Mouse (Mus musculus) CD4-positive helper T cell, adult 2 months (primary cell): ENCODE measurements around the gene Gm14137.

ENCODE experiments used
- DNase-seq: peaks from one replicate; pipeline ENCODE4 v3.0.0-alpha.2; 2012; ENCODE audit warnings: low read depth, missing footprints, low spot score

The Gm14137 gene

GRCm38 (mm10) chr2:119172862-119173576 is 1.3 kb upstream of the Gm14137 start:
- no peak for DNase-seq

GRCm38 (mm10) chr2:119174866-119175265 is 557 bp downstream of the Gm14137 start:
- no peak for DNase-seq

GRCm38 (mm10) chr2:119175614-119176013 is 1.3 kb downstream of the Gm14137 start:
- DNase-seq, result no peak

- DNase-seq, result no peak
Observed at GRCm38 (mm10) chr2:119176761-119177160, 2.5 kb downstream of the Gm14137 start.

GRCm38 (mm10) chr2:119177384-119177939 is 3.2 kb downstream of the Gm14137 start:
- no peak for DNase-seq

- DNase-seq, result no peak
Observed at GRCm38 (mm10) chr2:119182914-119183313, 8.6 kb downstream of the Gm14137 start.

GRCm38 (mm10) chr2:119189029-119189710 is 14.9 kb downstream of the Gm14137 start:
- peak; percentile 81 for DNase-seq

- DNase-seq, result no peak
Observed at GRCm38 (mm10) chr2:119190969-119191368, 16.7 kb downstream of the Gm14137 start.

- DNase-seq, result no peak
Observed at GRCm38 (mm10) chr2:119194140-119194539, 19.8 kb downstream of the Gm14137 start.

- DNase-seq, result peak; percentile 14
Observed at GRCm38 (mm10) chr2:119196316-119197108, 22.2 kb downstream of the Gm14137 start.

GRCm38 (mm10) chr2:119197493-119197892 is 23.2 kb downstream of the Gm14137 start:
- no peak for DNase-seq

- no peak for DNase-seq
Observed at GRCm38 (mm10) chr2:119198049-119198448, 23.7 kb downstream of the Gm14137 start.

GRCm38 (mm10) chr2:119198934-119199333 is 24.6 kb downstream of the Gm14137 start:
- DNase-seq, result no peak

GRCm38 (mm10) chr2:119202914-119203453 is 28.7 kb downstream of the Gm14137 start:
- no peak for DNase-seq

GRCm38 (mm10) chr2:119203871-119204460 is 29.7 kb downstream of the Gm14137 start:
- DNase-seq, result no peak

GRCm38 (mm10) chr2:119207961-119208343 is 33.6 kb downstream of the Gm14137 start:
- DNase-seq, result no peak

GRCm38 (mm10) chr2:119208344-119209175 is 34.3 kb downstream of the Gm14137 start, which contains the start of the genes Zfyve19 and Dnajc17:
Gene Zfyve19, plus strand, starts transcription at chr2:119208617.
Gene Dnajc17, minus strand, starts transcription at chr2:119208795.
- peak; percentile 96 for DNase-seq

GRCm38 (mm10) chr2:119209176-119209507 is 34.8 kb downstream of the Gm14137 start:
- no peak for DNase-seq
